Mouse (Mus musculus): ENCODE measurements at regions not wholly inside any gene's neighbourhood (a gene's known extent, or its start where the extent isn't known, plus 50 kb on each side); places are given as distances from the start of the nearest gene placed in this dataset.

DNA sequence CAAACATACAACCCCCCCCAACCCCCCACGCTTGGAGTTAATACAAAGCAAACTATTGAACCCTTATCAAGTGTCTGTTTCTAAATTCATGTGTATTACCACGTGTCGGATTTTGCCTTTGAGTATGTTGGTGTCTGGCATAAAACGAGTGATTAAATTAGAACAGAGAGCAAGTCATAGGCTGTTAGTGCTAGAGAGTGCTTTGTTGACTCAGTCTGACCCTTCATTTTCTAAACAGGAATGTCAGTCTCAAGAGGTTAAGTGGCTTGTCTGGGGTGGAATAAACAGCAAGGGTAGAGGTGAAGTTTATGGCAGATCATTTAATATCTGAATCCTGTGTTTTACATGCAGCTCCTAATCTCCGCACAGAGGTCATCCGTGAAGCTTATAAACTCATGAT, 104.1 kb downstream of the Uchl5 start:
- DNase-seq (ENCODE audit: low spot score in 2 of 2): no peak

DNA sequence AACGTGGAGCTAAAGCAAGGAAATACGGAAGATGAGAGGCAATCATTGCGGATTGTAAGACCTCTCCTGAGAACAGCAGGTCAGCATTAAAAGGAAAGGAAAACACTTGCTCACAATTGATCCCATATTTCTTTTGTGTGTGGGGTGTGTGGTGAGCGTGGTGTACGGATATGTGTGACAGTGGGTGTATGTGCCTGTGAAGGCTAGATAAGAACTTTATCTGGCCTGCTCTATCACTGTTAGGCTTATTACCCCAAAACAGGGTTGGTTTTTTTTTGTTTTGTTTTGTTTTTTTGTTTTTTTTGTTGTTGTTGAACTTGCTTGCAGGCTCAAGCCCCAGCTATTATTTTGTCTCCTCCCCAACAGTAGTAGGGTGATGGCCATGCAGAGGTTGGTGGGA, 102.5 kb downstream of the Uchl5 start:
- DNase-seq (ENCODE audit: low spot score in 2 of 2): no peak

DNA sequence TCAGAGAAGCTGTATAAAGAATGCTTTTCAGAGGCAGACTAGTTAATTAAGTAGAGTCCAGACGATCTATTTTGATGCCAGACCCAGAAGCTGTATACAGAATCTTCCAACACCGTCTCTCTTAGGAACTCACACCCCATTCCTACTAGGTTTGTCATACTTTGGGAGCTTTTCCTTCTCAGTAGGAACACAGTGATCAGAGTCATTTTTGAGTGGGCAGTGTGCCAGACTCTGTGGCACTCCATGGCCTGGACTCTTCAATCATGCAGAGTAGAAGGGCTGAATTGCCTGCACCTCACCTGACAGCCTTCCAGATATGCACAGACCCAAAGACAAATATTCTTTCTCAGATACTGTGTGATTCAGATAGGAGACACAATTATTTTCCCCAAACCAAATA, 101.2 kb downstream of the Uchl5 start:
- DNase-seq (ENCODE audit: low spot score in 2 of 2): no peak

DNA sequence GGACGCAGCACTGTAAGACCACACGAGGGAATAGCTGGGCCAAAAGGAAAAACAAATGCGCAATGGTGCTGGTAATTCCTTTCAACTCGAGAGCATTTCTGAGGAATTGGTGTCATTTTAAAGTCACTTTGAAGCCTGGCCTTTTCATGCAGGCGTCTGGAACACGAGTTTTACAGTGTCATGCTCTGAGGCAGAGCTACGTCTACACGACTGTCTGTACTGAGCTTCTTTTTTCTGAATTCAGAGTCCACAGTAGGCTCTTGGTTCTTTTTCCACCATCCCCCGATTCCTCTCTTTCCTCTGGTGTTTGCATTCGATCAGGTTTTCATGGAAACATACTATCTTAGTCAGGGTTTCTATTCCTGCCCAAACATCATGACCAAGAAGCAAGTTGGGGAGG, 83.2 kb downstream of the Uchl5 start:
- DNase-seq (ENCODE audit: low spot score in 2 of 2): no peak

DNA sequence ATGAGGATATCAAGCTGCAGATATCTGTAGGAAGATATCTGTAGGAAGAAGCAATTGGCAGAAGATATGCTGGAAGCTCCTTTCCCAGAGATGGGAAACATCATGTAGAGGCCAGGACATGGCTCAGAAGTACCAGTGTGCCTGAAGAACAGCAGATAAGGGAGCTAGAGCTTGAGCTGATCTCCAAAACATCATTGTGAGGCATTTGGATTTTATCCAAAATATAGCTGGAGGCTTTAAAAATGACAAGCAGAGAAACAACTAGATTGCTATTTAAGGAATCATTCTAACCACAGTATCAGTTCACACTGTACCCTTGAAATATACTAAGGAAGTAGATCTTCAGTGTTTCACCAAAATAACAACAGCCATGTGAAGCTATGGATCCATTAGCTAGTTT, 81.5 kb downstream of the Uchl5 start:
- DNase-seq (ENCODE audit: low spot score in 2 of 2): no peak
